Mouse (Mus musculus) forebrain, embryonic 14.5 days (tissue): ENCODE measurements around the gene Gimap4. TPM values are rescaled to one million over a fixed set of nuclear protein-coding genes. Genes with fewer than 3 reads are reported as not detected.
"Not testable (repeated sequence)": the region's sequence is repeated elsewhere in the genome, so short reads cannot be mapped to it uniquely, and the experiment has no call there.

ENCODE experiments used
- ATAC-seq: fragments of 200-750 bp; cut with Nextera tagmentation; 2 replicates; pipeline ENCODE4 v1.8.0; 2017; ENCODE audit warnings: mild to moderate bottlenecking, moderate library complexity
- DNase-seq: peaks from one replicate; pipeline ENCODE4 v3.0.0-alpha.2; 2015; ENCODE audit warnings: low spot score
- H3K27ac ChIP-seq: fragments of 300-500 bp; sonication (generic); 2 replicates; pipeline ENCODE4 v1.5.1; 2014; ENCODE audit warnings: low read depth, mild to moderate bottlenecking, control low read depth, low read length, moderate library complexity
- H3K27me3 ChIP-seq: fragments of 300-500 bp; sonication (generic); replicated peaks from 2 replicates; pipeline ENCODE4 v1.6.1; 2014; ENCODE audit warnings: low read length, control low read depth, mixed read lengths; ENCODE audit not compliant: control insufficient read depth, insufficient read depth
- H3K36me3 ChIP-seq: fragments of 300-500 bp; sonication (generic); 2 replicates; pipeline ENCODE4 v1.6.1; 2014; ENCODE audit warnings: low read length, control low read depth; ENCODE audit not compliant: control insufficient read depth, insufficient read depth
- H3K4me1 ChIP-seq: fragments of 300-500 bp; sonication (generic); 2 replicates; pipeline ENCODE4 v1.6.1; 2014; ENCODE audit warnings: antibody characterized with exemption, low read length, control low read depth; ENCODE audit not compliant: control insufficient read depth, insufficient read depth
- H3K4me2 ChIP-seq: fragments of 300-500 bp; sonication (generic); 2 replicates; pipeline ENCODE4 v1.6.1; 2014; ENCODE audit warnings: mild to moderate bottlenecking, control low read depth, low read length
- H3K4me3 ChIP-seq: fragments of 300-500 bp; sonication (generic); 2 replicates; pipeline ENCODE4 v1.5.1; 2014; ENCODE audit warnings: low read depth, low read length, control low read depth
- H3K9ac ChIP-seq: fragments of 300-500 bp; sonication (generic); 2 replicates; pipeline ENCODE4 v1.6.1; 2014; ENCODE audit warnings: mild to moderate bottlenecking, low read length, control low read depth, moderate library complexity
- H3K9me3 ChIP-seq: fragments of 300-500 bp; sonication (generic); replicated peaks from 2 replicates; pipeline ENCODE4 v1.6.1; 2016; ENCODE audit warnings: low read length, control low read depth, mixed read lengths; ENCODE audit not compliant: control insufficient read depth
- WGBS: fragments of 180-500 bp; shearing (Covaris S2); extraction: QIAGEN DNeasy Blood & Tissue Kit; methylation state at CpG from one replicate; pipeline ENCODE4 v1.1.7; 2014; 5-methylcytosine and 5-hydroxymethylcytosine counted together
- polyA plus RNA-seq: library from polyadenylated mRNA; unstranded; fragments of >200 nt; fragmentation: Nextera tagmentation; extraction: Ambion mirVana; gene quantifications from 2 replicates; pipeline ENCODE4 v1.2.1, GENCODE M21; 2014

The Gimap4 gene
- polyA plus RNA-seq, 1 experiment from 2014 or later: 1.9 TPM

GRCm38 (mm10) chr6:48680421-48680820 lies 3.9 kb upstream of the Gimap4 start:
- WGBS: 80% methylated on average over 5 of the region's 5 CpGs
- no peak overlapping the region for H3K4me3 ChIP-seq
- H3K36me3 ChIP-seq: no peaks in the 10 kb centered on the region
- H3K9me3 ChIP-seq: no peaks in the 10 kb centered on the region
- no peak for DNase-seq
- no peaks in the 10 kb centered on the region for H3K27me3 ChIP-seq
- no peaks in the 10 kb centered on the region for H3K4me1 ChIP-seq
- no peak overlapping the region for H3K9ac ChIP-seq
- no peak overlapping the region for H3K27ac ChIP-seq
- no peak overlapping the region for H3K4me2 ChIP-seq
- no peak for ATAC-seq

GRCm38 (mm10) chr6:48681472-48682090 lies 2.8 kb upstream of the Gimap4 start:
- no peaks in the 10 kb centered on the region for H3K9me3 ChIP-seq
- H3K36me3 ChIP-seq: no peaks in the 10 kb centered on the region
- H3K4me1 ChIP-seq: no peaks in the 10 kb centered on the region
- ATAC-seq: no peak
- no peaks in the 10 kb centered on the region for H3K27me3 ChIP-seq
- DNase-seq: no peak
- H3K27ac ChIP-seq: no peak overlapping the region
- no peak overlapping the region for H3K4me2 ChIP-seq
- H3K9ac ChIP-seq: no peak overlapping the region
- H3K4me3 ChIP-seq: no peak overlapping the region
- WGBS: 80% methylated on average over 3 of the region's 3 CpGs

GRCm38 (mm10) chr6:48682271-48682670 lies 2.1 kb upstream of the Gimap4 start:
- no peak overlapping the region for H3K4me3 ChIP-seq
- 80% methylated on average over 4 of the region's 4 CpGs for WGBS
- no peak overlapping the region for H3K27ac ChIP-seq
- H3K9ac ChIP-seq: no peak overlapping the region
- H3K4me1 ChIP-seq: no peaks in the 10 kb centered on the region
- no peaks in the 10 kb centered on the region for H3K27me3 ChIP-seq
- H3K36me3 ChIP-seq: no peaks in the 10 kb centered on the region
- no peaks in the 10 kb centered on the region for H3K9me3 ChIP-seq
- no peak overlapping the region for H3K4me2 ChIP-seq
- no peak for ATAC-seq
- no peak for DNase-seq

GRCm38 (mm10) chr6:48683263-48683821 lies 1.0 kb upstream of the Gimap4 start:
- not testable (repeated sequence) for H3K4me3 ChIP-seq, H3K4me1 ChIP-seq, H3K9ac ChIP-seq, H3K27me3 ChIP-seq, H3K27ac ChIP-seq, H3K36me3 ChIP-seq, DNase-seq, H3K4me2 ChIP-seq, ATAC-seq, H3K9me3 ChIP-seq
- 93% methylated on average over 3 of the region's 4 CpGs for WGBS

- no peak for DNase-seq
Observed at GRCm38 (mm10) chr6:48684806-48685205, 457 bp downstream of the Gimap4 start.

GRCm38 (mm10) chr6:48685251-48685650 lies 902 bp downstream of the Gimap4 start:
- Histone ChIP-seq H3K9ac (no peak overlapping the region), H3K4me2 (no peak overlapping the region), H3K27me3 (no peaks in the 10 kb centered on the region), H3K36me3 (no peaks in the 10 kb centered on the region), H3K4me3 (no peak overlapping the region), H3K9me3 (no peaks in the 10 kb centered on the region), H3K27ac (no peak overlapping the region), H3K4me1 (no peaks in the 10 kb centered on the region)
- no peak for DNase-seq
- 74% methylated on average over 2 of the region's 2 CpGs for WGBS
- no peak for ATAC-seq

More at GRCm38 (mm10) chr6:48684806-48685205, 457 bp downstream of the Gimap4 start:
- Histone ChIP-seq H3K36me3 (no peaks in the 10 kb centered on the region), H3K9ac (no peak overlapping the region), H3K4me2 (no peak overlapping the region), H3K4me1 (no peaks in the 10 kb centered on the region), H3K4me3 (no peak overlapping the region), H3K27me3 (no peaks in the 10 kb centered on the region), H3K9me3 (no peaks in the 10 kb centered on the region), H3K27ac (no peak overlapping the region)
- 56% methylated on average over 4 of the region's 4 CpGs for WGBS
- no peak for ATAC-seq

GRCm38 (mm10) chr6:48685694-48686665 lies 1.6 kb downstream of the Gimap4 start:
- no peak overlapping the region for H3K9ac ChIP-seq
- no peak overlapping the region for H3K27ac ChIP-seq
- H3K4me3 ChIP-seq: no peak overlapping the region
- H3K4me1 ChIP-seq: no peaks in the 10 kb centered on the region
- DNase-seq: no peak
- no peak overlapping the region for H3K4me2 ChIP-seq
- H3K27me3 ChIP-seq: no peaks in the 10 kb centered on the region
- no peaks in the 10 kb centered on the region for H3K36me3 ChIP-seq
- H3K9me3 ChIP-seq: no peaks in the 10 kb centered on the region
- 84% methylated on average over 7 of the region's 7 CpGs for WGBS
- no peak for ATAC-seq

- WGBS: 64% methylated on average over 2 of the region's 2 CpGs
- no peak for ATAC-seq
- no peaks in the 10 kb centered on the region for H3K9me3 ChIP-seq
Observed at GRCm38 (mm10) chr6:48687077-48687476, 2.7 kb downstream of the Gimap4 start.

GRCm38 (mm10) chr6:48689320-48689719 lies 5.0 kb downstream of the Gimap4 start:
- H3K4me2 ChIP-seq: no peak overlapping the region
- no peak overlapping the region for H3K4me3 ChIP-seq
- no peaks in the 10 kb centered on the region for H3K27me3 ChIP-seq
- H3K36me3 ChIP-seq: no peaks in the 10 kb centered on the region
- ATAC-seq (no peak), DNase-seq (no peak)
- no peaks in the 10 kb centered on the region for H3K4me1 ChIP-seq
- no peak overlapping the region for H3K27ac ChIP-seq
- H3K9me3 ChIP-seq: no peaks in the 10 kb centered on the region
- WGBS: 94% methylated on average over 2 of the region's 2 CpGs
- no peak overlapping the region for H3K9ac ChIP-seq

More at GRCm38 (mm10) chr6:48687077-48687476, 2.7 kb downstream of the Gimap4 start:
- no peaks in the 10 kb centered on the region for H3K4me1 ChIP-seq
- no peak overlapping the region for H3K9ac ChIP-seq
- no peaks in the 10 kb centered on the region for H3K36me3 ChIP-seq
- no peak overlapping the region for H3K4me2 ChIP-seq
- no peak overlapping the region for H3K27ac ChIP-seq
- H3K27me3 ChIP-seq: no peaks in the 10 kb centered on the region
- H3K4me3 ChIP-seq: no peak overlapping the region
- DNase-seq: no peak
